Mouse (Mus musculus) cerebellum, adult 11-12 months (tissue): ENCODE data around the gene Zfp988.
"Not testable (repeated sequence)": the region's sequence is repeated elsewhere in the genome, so short reads cannot be mapped to it uniquely, and the experiment has no call there.

Experiments
- DNase-seq: peaks from one replicate; pipeline ENCODE4 v3.0.0; 2022

The Zfp988 gene

GRCm38 (mm10) chr4:147305436-147305835, at the start of gene Zfp988:
Zfp988 (plus strand) TSS chr4:147305674.
- DNase-seq: not testable (repeated sequence)

DNA sequence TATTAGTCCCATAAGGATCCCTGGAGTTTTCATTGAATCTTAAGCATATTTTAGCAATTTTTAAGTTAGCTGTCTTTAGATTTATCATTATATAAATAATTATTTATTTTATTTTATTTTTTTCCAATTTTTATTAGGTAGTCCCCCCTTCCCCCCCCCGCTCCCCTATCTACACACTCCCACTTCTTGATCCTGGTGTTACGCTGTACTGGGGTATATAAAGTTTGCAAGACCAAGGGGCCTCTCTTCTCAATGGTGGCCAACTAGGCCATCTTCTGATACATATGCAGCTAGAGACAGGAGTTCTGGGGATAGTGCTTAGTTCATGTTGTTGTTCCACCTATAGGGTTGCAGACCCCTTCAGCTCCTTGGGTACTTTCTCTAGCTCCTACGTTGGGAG, 42.8 kb upstream of the Zfp988 start:
- DNase-seq: not testable (repeated sequence)

DNA sequence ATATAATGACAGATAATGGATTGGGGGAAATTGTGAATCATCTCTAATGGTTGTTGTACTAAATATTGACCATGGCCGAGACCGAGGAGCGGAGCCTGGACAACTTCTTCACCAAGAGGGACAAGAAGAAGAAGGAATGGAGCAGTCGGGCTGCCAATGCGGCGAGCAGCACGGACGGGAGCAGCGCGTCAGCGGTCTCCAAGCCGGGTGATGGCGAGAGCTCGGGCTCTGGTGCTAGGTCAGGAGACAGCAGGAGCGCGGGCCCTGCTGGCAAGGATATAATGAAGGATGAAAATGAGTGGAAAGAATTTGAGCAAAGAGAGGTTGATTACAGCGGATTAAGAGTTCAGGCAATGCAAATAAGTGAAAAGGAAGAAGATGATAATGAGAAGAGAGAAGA, 38.2 kb upstream of the Zfp988 start:
- DNase-seq: not testable (repeated sequence)

DNA sequence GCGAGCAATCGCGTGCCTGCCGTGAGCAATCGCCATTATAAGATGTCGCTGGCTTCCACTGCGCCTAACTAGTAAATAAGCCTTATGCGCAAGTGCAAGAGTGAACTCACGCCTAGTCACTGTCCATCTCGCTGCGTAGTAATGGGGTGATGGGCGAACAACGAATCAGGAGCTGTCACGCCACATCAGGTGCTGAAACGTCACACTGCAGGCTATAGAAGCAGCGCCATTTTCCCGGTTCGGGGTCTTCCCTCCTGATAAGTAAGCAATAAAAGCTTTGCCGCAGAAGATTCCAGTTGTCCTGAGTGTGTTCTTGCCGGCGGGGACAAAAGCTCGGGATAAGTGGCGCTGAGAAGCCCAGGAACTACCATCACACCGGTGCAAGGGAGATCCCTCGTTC, 36.7 kb upstream of the Zfp988 start:
- DNase-seq: not testable (repeated sequence)

- not testable (repeated sequence) for DNase-seq
These were observed 35.4 kb upstream of the Zfp988 start for GRCm38 (mm10) chr4:147270026-147270425.

DNA sequence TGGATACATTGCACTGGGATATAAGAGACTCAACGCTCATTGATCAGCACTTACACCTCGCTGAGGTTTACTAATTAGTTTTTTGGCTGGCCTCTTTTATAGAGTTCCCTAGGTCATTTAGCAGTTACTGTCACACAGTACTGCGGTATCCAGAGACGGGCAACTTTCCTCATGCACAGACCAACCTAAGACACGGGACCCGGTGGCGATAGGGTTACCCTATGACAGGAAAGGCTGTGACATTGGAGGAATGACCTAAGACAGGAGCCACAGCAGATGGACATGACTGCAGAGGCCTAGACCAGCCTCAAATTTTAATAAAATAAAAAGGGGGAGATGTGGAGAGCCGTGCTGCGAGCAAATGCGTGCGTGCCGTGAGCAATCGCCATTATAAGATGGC, 33.9 kb upstream of the Zfp988 start:
- DNase-seq: not testable (repeated sequence)

DNA sequence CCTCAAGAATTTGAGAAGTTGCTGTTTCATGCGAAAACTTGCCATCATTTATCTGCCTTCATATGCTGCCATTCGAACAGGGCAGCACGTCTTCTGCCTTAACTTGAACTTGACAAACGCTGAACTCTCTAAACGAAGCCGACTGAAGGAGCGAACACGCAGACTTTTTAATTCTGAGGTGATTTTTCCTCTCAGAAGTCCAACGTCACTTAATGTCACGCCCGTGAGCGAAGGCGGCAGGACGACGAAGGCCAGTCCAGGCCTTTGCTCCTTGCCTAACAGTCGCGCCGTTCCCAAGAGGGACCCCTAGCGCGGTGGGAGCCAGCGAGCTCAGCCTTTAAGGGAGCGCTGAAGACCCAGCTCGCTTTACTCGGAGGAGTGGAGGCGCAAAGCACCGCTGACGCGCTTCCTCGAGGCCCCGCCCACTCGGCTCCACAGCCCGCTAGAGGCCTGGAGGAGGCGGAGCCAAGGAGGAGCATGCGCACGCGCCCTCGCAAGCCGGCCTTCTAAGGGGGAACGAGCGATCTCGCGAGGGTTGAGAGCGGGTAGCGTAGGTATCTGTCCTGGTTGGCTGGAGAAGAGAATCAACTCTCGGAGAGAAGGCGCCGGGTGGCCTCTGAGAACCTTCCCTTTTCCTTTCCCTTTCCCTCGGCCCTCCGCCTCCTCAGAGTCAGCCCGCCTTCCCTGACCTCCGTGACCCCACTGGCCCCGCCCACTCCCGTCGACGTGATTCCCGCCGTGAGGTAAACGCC, 30.3 kb upstream of the Zfp988 start:
- DNase-seq: peak; percentile 11

DNA sequence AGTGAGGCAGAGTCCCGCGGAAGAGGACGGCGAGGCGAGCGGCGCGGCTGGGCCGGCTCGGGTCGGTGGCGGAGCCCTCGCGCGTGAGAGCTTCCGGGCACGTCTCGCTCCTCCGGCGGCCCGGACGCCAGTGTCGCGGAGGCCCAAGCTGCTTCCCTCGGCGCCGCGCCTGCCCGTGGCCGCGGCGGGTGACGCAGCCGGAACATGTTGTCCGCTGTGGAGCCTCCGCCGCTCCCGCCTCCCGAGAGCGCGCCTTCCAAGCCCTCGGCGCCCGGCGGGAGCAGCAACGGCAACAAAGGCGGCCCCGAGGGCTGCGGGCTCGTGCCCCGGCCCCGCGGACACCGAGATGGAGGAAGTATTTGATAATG, 29.7 kb upstream of the Zfp988 start:
- DNase-seq: not testable (repeated sequence)

- peak; percentile 12 for DNase-seq
These were observed 25.1 kb upstream of the Zfp988 start for GRCm38 (mm10) chr4:147280406-147280805.

DNA sequence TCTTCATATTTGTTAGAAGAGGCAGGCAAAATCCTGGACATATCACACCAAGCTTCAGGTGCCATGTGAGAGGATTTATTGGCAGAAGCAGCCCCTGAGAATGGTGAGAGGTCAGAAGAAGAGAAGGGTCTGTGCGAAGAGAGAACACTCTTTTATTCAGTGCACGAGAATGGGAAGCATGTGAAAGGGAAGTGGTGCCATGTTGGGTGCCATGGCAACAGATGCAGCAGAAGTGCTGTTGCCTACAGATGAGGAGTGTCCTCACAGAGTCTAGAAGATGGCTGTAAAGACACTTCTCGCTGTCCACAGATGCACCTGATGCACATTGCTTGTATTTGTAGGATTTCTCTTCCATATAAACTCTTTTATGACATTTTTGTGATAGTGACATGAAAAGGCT, 6.9 kb upstream of the Zfp988 start:
- not testable (repeated sequence) for DNase-seq

DNA sequence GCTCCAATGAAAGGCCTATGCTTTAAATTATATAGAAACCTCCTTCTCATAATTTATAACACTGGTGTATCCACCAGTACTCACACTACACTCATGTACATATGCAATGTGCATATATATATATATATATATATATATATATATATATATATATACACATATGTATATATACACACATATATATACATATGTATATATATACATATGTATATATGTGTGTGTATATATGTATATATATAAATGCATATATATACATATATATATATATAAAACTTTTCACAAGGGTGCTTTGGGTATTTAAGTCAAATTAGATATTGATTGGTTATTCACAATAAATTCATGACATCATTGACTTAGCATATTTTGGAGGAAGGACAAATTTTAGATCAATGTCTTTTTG, 3.1 kb upstream of the Zfp988 start:
- DNase-seq: not testable (repeated sequence)

GRCm38 (mm10) chr4:147335036-147335690, 29.7 kb downstream of the Zfp988 start:
- not testable (repeated sequence) for DNase-seq

- not testable (repeated sequence) for DNase-seq
These were observed 30.4 kb downstream of the Zfp988 start for GRCm38 (mm10) chr4:147335691-147336367.

DNA sequence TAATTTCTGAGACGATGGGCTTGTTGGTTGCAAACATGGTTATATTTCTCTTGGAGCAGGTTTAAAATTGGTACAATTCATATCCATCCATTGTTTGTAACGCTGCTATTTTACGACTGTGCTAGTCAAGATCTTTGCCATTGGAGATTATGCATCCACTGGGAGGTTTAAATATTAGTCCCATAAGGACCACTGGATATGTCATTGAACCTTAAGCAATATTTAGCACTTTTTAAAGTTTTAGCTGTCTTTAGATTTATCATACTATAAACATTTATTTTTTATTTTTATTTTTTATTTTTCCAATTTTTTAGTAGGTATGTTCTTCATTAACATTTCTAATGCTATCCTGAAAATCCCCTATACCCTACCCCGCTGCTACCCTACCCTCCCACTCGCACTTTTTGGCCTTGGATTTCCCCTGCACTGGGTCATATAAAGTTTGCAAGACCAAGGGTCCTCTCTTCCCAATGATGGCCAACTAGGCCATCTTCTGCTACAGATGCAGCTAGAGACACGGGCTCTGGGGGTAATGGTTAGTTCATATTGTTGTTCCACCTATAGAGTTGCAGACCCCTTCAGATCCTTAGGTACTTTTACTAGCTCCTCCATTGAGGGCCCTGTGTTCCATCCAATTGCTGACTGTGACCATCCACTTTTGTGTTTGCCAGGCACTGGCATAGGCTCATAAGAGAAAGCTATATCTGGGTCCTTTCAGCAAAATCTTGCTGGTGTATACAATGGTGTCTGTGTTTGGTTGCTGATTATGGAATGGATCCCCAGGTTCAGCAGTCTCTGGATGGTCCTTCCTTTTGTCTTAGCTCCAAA, 31.1 kb downstream of the Zfp988 start:
- not testable (repeated sequence) for DNase-seq

- not testable (repeated sequence) for DNase-seq
These were observed 32.0 kb downstream of the Zfp988 start for GRCm38 (mm10) chr4:147337520-147337919.

- no peak for DNase-seq
These were observed 32.6 kb downstream of the Zfp988 start for GRCm38 (mm10) chr4:147338032-147338610.

- DNase-seq: not testable (repeated sequence)
These were observed 33.2 kb downstream of the Zfp988 start for GRCm38 (mm10) chr4:147338706-147339105.

DNA sequence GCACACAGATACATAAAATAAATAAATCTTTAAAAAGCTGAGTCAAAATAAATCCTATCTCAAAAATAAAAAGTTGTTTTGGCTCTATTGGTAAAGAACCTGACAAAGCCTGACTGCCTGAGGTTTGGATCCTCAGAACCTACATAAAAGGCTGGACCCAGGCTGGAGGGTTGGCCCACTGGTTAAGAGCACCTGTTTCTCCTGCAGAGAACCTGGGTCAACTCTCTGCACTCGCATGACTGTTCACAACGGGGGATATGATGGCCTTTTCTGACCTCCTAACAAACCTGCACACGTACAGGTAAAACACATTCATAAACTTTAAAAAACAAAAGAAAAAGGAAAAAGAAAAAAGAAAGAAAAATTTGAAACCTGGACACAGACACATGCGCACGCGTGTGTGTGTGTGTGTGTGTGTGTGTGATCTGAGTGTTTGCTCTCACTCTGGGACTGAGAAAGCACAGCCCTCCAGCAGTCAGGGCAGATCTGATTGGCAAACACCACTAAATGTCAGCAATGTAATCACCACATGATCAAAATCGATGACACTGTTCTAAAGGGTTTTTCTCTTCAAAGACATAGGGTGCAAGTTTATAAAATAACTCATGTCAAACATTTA, 34.2 kb downstream of the Zfp988 start:
- not testable (repeated sequence) for DNase-seq

DNA sequence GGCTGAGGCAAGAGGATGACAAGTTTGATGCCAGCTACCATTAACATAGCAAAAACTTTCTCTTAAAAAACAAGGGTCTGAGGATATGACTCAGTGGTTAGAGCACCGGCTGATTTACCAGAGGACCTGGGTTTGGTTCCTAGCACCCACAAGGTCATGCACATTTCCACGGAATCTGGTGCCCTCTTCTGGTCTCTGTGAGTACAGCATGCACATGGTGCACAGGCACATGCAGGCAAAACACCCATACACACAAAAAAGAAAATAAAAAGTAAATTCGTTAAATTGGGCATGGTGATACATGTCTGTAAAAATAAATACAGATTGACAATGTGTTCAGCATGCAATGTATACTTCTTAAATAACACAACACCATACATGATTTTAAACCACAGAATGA, 34.8 kb downstream of the Zfp988 start:
- DNase-seq: not testable (repeated sequence)

GRCm38 (mm10) chr4:147340876-147341275, 35.4 kb downstream of the Zfp988 start:
- DNase-seq: not testable (repeated sequence)

- not testable (repeated sequence) for DNase-seq
These were observed 37.8 kb downstream of the Zfp988 start for GRCm38 (mm10) chr4:147343042-147343908.
